Mouse (Mus musculus) layer of hippocampus, adult 9-10 months (tissue): ENCODE results near the gene Bckdhb.
"Not testable (repeated sequence)": the region's sequence is repeated elsewhere in the genome, so short reads cannot be mapped to it uniquely, and the experiment has no call there.

Experiments
- DNase-seq: peaks from one replicate; pipeline ENCODE4 v3.0.0; 2022; ENCODE audit warnings: low spot score

The Bckdhb gene

DNA sequence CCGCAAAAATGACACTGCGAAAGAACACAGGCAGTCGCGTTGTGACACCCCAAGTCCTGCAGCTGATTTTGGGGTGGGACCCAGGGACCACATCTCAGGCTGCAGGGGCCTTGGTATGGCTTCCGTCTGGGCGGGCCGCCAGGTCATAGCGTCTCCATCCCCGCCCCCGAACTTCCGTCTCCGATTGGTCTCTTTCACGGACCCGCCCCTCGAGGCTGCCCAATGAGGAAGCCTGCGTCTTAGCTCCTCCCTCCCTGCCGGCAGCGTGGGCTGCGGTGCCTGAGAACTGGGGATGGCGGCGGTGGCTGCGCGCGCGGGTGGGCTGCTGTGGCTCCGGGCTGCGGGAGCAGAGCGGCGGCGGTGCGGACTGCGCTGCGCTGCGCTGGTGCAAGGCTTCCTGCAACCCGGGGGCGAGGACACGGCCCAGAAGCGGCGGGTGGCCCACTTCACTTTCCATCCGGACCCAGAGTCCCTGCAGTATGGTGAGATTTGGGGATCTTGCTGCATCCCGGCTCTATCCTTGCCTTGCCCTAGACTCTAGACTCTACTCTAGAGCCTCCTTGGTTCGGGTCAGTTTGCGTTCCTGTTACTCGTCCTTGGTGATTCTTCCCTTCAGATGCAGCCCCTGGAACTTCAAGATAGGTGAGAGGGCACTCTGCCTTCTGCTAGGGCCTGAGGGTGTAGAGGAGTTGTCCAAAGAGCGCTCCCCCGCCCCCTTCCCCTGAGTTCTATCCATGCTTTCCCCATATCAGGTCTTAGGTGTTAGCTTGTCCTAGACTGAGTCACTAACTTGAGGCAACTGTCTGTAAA lies at the start of gene Bckdhb:
Gene Bckdhb (plus strand): TSS at position 268 of the 810 bp plus-strand sequence.
- DNase-seq, result peak; percentile 96

DNA sequence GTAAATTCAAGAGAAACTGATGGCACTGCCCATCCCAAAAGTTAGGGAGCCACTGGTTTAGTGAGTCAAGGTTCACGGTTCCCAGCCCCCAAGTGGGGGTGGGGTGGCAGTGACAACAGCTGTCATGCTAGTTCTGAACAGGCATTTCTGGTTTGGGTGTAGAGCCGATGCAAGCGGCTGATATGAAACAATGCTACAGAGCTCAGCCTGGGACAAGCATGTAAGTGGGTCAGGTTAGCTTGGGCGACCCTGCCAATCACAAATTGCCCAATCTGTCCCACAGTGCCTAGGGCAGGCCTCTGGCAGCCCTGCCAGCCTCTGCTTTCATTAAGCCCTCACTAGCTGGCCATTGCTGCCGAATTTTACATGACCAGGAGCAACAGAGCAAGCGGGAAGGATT lies 42.8 kb upstream of the Bckdhb start:
- no peak for DNase-seq

DNA sequence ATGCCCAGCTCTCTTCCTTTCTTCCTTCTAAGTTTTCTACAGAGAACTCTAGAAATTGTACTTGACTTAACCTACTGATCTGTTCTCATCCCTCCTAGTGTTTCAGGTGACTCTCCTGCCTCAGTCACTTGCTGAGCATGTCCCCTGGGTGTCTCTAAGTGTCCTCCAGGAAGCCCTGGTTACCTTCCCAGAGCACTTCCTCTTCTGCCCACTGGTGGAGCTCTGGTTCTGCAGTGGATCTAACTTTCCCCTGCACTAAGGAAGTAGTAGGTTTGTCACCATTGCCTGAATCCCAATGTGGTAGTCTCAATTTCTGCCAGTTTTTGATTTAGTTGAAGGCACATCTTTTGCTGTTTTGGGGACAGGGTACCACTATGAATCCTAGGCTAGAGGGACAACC lies 38.8 kb upstream of the Bckdhb start:
- DNase-seq, result no peak

DNA sequence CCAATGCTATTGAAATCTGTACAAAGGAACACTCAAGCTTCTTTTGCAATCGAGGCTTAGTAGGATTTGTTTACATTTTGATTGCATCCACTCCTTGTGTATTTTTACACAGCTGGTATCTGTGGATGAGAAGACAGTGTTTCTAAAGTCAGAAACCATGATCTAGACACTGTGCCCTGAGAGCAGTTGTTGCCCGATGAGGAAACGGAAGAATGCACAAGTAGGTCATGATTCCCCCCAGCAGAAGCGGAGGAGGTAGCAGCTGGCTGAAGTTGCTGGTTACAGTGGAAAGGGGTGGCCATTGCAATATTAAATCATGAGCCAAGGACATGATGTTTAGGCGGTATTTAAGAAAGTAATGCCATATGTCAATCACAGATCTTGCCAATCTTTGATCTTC lies 36.7 kb upstream of the Bckdhb start:
- no peak for DNase-seq

DNA sequence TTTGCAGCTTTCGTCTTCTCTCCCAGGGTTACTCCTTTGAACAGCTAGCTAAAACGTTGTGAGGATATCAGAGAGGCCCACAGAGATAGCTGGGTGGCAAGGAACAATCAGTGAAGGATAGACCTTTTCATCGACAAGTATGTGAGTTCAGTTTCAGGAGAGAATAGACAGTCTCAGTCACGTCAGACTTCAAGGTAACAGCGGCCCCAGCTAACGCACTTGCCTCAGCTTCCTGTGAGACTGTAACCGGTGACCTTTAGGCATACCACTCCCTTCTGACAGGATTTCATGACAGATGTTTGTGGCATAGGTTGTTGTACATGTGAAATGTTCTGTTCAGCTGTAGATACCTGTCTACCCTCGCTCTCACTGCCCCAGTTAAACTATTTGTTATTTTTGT lies 31.9 kb upstream of the Bckdhb start:
- no peak for DNase-seq

DNA sequence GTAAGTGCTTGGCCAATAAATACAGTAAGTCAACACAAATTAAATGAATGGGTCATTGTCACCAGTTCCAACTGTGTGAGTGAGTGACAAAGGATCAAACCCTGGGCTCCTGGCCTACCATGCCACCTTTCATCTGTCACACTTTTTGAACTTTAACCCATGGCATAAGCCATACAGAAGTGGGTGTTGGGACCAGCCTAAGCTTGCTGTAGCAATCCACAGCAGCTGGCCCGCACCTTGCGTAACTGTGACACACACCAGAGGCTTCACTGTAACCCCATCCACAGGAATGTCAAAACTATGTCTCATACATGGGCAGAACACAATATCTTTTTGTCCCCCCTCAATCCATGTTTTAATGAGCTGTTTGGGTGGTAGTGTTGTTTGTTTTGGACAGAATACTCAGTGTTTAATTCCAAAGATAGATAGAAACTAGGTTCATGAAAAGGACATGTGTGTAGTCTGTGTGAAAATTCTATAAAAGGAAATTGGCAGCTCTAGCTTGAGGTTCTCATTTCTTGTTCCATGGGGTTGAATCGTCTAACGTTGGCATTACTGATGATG lies 31.1 kb upstream of the Bckdhb start:
- no peak for DNase-seq

DNA sequence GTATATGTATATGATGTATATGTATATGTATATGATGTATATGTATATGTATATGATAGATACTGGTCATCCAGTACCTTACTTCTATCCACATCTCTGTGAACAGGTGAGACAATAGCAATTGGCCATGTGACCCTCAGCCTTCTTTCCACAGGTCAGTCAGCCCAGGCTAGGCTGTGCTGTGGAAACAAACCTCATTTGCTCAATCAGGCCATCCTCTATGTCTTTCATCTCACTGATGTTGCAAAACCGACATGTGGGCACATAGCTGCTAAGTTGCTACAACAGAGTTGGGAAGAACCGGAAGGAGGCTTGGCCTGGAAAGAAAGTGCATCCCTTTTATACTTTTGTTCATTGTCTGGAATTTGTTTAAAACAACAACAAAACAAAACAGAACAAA lies 22.9 kb upstream of the Bckdhb start:
- no peak for DNase-seq

DNA sequence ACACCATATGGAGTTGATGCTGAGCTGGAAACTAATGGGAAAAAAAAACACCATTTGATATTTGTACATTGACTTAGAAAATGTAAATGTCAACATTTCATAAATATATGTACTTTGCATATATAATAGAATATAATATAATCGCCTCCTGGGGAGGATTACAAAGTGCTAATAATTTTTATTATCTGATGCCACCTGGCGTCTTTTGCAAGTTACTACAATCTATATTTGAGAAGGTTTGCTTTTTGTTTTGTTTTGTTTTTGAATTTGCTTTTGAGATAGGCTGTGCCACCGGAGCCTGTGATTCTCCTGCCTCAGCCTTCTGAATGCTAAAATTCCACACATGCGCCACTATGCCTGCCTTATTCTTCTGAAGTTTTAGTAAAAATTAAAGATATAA lies 19.1 kb upstream of the Bckdhb start:
- DNase-seq, result no peak

DNA sequence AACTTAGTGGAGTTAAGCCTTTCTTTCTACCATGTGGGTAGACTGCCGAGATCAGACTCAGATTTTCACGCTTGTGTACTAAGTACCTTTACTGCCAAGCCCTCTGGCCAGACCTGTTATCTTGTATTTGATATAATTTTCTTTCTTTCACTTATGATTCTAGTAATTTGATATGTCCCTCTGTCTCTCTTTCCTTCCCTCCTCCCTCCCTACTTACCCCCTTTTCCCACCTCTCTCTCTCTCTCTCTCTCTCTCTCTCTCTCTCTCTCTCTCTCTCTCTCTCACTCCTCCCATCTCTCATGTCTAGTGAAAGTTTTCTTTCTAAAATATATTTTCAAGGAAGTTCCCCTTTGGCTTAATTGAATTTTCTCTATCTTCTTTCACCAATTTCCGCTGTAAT lies 17.9 kb upstream of the Bckdhb start:
- no peak for DNase-seq

DNA sequence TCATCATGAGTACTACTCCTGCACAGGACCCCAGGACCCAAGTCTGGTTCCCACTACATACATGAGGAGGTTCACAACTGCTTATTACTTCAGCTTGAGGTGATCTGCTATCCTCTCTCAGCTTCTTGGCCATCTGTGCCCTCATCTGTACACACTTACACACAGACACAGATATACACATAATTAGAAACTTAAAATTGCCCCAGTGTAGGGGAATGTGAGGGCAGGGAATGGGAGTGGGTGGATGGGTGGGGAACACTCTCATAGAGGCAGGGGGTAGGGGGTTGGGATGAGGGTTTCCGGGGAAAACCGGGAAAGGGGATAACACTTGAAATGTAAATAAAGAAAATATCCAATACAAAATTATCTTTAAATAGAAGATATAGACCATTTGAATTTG lies 15.1 kb upstream of the Bckdhb start:
- no peak for DNase-seq

DNA sequence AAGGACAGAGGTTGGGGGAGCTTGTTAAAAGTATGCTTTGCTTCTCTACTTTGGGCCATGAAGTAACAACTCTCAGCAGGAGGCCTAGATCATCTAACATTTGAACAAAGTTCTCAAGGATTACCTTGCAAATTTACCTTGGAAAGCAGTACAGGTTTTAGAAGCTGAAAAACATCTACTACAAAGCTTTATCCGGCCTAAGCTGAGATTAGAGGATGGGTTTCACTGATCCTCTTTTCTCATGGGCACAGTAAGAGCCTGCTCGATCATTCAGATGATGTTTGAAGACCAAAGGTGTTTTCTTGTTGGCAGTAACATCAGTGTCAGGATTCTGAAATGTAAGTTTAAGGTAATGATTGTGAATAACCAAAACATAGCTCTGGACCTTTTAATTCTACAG lies 14.0 kb upstream of the Bckdhb start:
- no peak for DNase-seq

DNA sequence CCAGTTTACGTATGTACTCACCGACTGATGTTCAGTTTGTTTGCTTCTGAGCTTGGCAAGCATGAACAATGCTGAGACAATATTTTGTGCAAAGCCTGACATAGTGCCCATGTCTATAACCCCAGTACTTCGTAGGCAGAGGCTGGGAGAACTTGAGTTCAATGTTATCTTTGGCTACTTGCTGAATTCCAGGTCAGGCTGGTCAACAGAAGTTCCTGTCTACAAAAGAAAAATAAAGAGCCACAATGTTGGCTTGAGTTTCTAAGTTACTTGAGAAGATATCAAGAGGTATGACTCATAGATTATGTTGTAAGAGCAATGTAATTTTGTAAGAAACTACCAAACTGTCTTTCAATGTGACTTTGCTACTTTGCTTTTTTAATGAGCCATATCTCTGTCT lies 2.9 kb upstream of the Bckdhb start:
- DNase-seq, result no peak

DNA sequence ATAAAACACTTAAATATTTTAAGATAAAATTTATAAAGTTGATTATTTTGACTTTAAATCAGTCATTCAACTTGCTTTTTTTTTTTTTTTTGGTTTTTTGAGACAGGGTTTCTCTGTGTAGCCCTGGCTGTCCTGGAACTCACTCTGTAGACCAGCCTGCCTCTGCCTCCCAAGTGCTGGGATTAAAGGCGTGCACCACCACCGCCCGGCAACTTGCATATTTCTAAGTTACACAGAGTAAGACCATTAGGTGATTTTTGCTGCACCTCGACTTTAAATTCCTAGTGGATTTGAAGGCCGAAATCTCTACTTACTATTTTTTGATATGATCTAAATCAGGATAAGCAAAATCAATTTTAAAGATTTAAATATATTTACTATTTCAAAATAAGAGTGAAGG lies 589 bp upstream of the Bckdhb start:
- no peak for DNase-seq

DNA sequence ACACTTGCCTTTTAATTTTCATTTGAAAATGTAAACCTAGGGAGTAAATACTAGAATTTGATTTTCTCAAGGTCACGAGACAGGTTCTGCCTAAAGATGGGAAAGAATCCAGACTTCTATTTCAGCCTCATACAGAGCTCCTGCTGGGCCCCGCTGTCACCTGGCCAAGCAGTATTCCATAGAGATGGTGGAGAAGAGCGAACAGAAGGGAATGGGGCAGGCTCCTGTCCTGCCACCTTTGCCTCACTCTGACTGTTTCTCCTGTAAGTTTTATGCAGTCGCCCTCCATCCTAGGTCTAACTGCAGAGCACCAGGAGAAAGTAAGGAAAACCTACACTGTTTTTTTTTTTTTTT lies 720 bp downstream of the Bckdhb start:
- no peak for DNase-seq

DNA sequence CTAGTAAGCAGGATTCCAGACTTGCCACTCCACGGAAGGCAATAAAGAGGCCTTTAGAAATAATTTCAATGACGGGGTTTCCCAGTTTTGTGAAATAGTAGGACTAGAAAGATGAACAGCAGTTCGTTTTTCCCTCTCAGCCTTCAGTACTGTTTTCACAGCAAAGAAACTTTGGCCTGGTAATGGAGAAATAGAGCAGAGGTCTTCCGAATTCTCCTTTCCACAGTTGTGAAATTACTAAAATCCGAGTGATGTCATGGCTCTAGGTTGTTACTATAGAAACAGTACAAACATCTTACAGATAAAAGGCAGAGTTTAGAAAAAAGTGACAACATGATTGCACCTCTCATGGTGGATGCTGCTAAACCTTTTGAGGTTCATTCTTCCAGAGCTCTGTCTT lies 1.4 kb downstream of the Bckdhb start:
- DNase-seq, result no peak

DNA sequence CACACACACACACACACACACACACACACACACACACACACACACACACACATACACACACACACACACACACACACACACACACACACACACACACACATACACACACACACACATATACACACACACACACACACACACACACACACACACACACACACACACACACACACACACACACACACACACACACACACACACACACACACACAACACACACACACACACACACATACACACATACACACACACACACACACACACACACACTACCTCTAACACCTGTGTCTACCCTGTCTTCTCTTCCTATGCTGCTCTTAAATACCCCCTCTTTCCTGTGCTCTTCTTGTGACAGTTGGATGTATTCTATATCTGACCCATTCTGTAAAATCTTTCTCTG lies 14.6 kb downstream of the Bckdhb start:
- not testable (repeated sequence) for DNase-seq

DNA sequence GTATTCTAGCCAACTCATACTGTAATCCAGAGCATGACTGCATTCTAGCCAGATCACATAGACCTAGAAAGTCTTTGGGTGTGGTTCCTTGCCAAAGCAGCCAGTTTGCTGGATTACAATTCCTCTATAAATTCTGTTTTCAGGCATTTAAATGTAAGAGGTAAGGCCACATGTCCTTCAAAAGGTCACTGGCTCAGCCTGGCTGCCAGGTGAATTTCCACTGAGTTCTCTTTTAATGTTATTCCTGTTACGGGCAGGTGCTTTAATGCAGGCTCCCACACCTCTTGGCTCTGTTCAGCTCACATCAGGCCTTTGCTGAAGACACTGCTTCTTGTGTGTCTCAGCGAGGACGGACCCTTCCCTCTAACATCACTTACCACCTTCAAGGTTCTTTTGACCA lies 15.1 kb downstream of the Bckdhb start:
- no peak for DNase-seq

DNA sequence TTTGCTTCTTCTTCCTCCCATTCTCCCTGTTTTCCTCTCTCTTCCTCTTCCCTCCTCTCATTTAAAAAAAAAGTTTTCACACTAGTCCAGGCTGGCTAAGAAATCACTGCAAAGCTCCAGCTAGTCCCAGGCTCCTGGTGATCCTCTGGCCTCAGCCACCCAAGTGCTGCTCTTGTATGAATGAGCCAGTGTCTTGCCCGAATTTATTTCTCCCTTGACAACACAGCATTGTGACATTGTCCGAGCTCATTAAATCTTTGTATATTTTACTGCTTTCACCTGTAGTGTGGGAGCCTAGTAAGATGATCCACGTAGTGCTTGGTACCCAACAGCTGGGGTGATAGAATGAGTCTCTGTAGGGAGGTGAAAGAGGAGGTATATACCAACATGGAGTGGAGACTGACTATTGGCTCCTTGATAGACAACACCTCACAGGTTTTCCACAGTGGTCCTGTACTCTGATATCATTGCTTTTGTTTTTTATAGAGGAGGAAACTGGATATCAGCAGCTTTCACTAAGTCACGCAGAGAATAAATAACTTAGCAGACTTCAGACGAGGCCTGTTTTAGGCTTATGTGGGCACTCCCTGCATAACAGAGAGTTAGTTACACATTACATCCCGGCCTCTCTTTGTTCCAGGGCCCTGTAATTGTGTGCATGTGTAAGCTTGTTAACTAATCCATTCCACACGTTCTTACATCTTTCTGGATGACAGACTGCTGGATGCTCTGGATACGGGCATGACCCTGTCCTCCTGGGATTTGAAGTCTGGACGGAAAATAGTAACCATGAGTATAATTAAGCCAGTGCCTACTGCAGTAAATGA lies 15.8 kb downstream of the Bckdhb start:
- no peak for DNase-seq

DNA sequence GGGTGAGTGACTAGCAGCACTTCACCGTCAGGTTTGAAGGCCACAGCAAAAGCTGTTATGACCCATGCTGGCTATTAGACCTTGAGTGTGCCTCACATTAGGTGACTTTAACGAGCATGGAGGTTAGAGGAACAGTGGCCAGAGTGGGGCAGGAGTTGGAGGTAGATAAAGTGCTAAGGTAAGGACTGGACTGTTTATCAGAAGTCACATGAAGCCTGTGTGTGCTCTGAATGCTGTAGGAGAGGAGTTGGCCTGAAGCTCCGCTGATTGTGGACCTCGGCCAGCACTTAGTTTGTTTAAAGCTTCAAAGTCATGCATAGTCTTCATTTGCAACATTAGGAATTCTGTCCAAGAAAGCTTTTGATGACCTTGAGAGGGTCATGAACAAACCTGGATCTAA lies 26.4 kb downstream of the Bckdhb start:
- DNase-seq, result no peak

DNA sequence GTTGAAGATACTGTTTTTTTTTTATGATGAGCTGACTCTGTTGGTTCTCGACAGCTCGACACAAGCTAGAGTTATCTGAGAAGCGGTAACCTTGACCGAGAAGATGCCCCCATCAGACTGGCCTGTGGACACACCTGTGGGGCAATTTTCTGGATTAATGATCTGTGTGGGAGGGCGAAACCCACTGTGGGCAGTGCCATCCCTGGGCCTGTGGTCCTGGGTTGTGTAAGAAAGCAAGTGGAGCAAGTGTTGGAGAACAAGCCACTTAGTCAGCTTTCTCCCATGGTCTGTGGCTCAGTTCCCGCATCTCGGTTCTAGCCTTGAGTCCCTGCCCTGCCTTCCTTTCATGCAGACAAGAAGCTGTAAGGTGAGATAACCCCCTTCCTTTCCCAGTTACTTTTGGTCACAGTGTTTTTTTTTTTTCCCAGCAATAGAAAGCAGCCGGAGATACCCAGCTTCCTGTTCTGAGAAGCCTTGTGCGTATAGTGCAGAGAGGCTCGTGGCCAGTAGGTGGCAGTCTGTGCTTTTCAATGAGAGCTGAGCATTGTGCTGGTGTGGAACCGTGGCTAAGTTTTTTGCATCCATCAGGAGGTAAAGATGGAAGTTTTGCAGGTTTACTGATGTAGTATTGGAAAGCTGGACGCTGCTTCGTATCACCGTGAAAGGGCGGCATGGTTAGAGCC lies 31.8 kb downstream of the Bckdhb start:
- peak; percentile 85 for DNase-seq

DNA sequence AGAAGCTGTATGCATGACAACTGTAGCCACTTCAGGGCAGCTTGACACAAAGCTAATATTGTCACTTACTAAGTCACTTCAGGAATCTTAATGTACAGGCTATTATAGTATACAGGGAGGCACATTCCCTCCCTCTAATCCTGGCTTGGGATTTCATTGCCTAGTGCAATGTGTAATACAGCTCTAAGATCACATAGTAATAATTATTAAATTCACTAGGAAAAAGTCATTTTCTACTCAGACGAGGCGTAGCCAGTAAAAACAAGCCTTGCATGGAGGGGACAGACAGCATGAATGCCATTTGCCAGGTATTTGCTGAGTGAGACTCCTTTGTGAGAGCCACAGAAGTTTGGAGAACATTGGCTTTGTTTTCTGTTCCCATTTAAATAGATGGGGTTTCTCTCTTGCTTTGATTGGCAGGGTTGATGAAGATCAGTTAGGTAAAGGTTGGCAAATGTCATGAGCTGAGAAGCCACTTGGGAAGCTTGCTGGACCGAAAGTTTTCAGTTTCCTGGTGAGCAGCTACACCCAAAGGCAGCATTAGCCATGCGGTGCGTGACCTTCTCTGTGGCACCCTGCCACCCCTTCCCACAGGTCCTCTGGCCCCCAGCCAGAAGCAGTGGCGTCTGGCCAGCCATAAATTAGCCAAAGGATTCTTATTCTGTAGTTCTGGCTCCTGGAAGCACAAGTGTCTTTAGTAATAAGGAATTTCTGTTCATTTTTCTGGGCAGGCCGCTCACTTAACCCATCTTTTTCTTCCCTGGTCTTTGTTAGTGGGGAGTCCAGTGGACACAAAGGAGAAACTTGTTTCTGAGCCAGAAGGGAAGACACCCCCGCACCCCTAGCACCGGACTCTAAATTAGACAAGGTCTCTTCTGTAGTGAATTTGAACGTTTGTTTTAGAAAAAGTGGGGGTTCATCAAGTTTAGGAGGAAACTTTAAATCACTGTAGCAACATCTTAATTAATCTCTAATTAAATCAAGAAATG lies 37.4 kb downstream of the Bckdhb start:
- no peak for DNase-seq
